Mouse (Mus musculus) stomach, embryonic 14.5 days (tissue): ENCODE measurements at regions not wholly inside any gene's neighbourhood (a gene's known extent, or its start where the extent isn't known, plus 50 kb on each side); places are given as distances from the start of the nearest gene placed in this dataset.

ENCODE experiments used
- ATAC-seq: fragments of 200-750 bp; cut with Nextera tagmentation; 2 replicates; pipeline ENCODE4 v1.8.0; 2017; ENCODE audit warnings: low read depth, moderate TSS enrichment; ENCODE audit not compliant: insufficient number of reproducible peaks, insufficient read depth, low FRiP score
- H3K27ac ChIP-seq: fragments of 300-500 bp; sonication (generic); 2 replicates; pipeline ENCODE4 v1.5.1; 2014; ENCODE audit warnings: mild to moderate bottlenecking, low read length, moderate library complexity, mixed read lengths
- H3K27me3 ChIP-seq: fragments of 300-500 bp; sonication (generic); 2 replicates; pipeline ENCODE4 v1.6.1; 2014; ENCODE audit warnings: low read length, control low read depth, mixed read lengths; ENCODE audit not compliant: control insufficient read depth, insufficient read depth
- H3K36me3 ChIP-seq: fragments of 300-500 bp; sonication (generic); 2 replicates; pipeline ENCODE4 v1.6.1; 2014; ENCODE audit warnings: mild to moderate bottlenecking, control low read depth, low read length, moderate library complexity, mixed read lengths; ENCODE audit not compliant: control insufficient read depth, insufficient read depth
- H3K4me1 ChIP-seq: fragments of 300-500 bp; sonication (generic); 2 replicates; pipeline ENCODE4 v1.6.1; 2014; ENCODE audit warnings: low read length, control low read depth, mixed read lengths; ENCODE audit not compliant: control insufficient read depth, insufficient read depth
- H3K4me2 ChIP-seq: fragments of 300-500 bp; sonication (generic); replicated peaks from 2 replicates; pipeline ENCODE4 v1.6.1; 2014; ENCODE audit warnings: low read depth, low read length, control low read depth
- H3K4me3 ChIP-seq: fragments of 300-500 bp; sonication (generic); 2 replicates; pipeline ENCODE4 v1.5.1; 2014; ENCODE audit warnings: low read depth, low read length, control low read depth
- H3K9ac ChIP-seq: fragments of 300-500 bp; sonication (generic); replicated peaks from 2 replicates; pipeline ENCODE4 v1.6.1; 2014; ENCODE audit warnings: low read depth, mild to moderate bottlenecking, control low read depth, low read length, moderate library complexity, mixed read lengths
- H3K9me3 ChIP-seq: fragments of 300-500 bp; sonication (generic); 2 replicates; pipeline ENCODE4 v1.6.1; 2016; ENCODE audit warnings: low read depth, low read length, control low read depth; ENCODE audit not compliant: control insufficient read depth
- WGBS: fragments of 180-500 bp; shearing (Covaris S2); extraction: QIAGEN DNeasy Blood & Tissue Kit; methylation state at CpG from one replicate; pipeline ENCODE4 v1.1.7; 2014; 5-methylcytosine and 5-hydroxymethylcytosine counted together

- 40% methylated on average over 2 of the region's 2 CpGs for WGBS
- ATAC-seq, result no peak
- Histone ChIP-seq H3K36me3 (no peaks in the 10 kb centered on the region), H3K4me1 (no peaks in the 10 kb centered on the region), H3K4me3 (no peak overlapping the region), H3K27ac (no peak overlapping the region), H3K27me3 (no peaks in the 10 kb centered on the region), H3K9ac (no peak overlapping the region), H3K4me2 (no peak overlapping the region), H3K9me3 (no peaks in the 10 kb centered on the region)
These were observed 155.2 kb upstream of the Zfp507 start for GRCm38 (mm10) chr7:35958052-35958451.

DNA sequence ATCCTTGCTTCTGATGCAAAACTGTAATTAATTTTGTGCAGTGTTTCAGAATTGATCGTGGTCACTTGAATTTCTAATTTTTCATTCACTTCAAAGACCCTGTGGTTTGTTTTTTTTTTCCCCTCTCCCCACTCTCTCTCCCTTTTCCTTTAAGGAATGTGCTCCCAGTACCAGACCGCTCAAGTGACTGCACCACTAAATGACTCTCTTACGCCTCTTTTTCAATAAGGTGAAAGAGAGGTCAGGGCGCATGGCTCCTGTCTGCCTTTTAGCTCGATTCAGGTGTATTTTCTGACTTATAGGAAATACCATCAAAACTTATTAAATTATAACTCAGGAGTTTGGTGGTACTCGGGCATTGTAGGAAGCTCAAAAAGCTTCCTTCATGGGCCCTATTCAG, 146.0 kb upstream of the Zfp507 start:
- H3K4me2 ChIP-seq, result peak overlapping the region; percentile 24
- H3K4me1 ChIP-seq, result peaks cover 3% of the 10 kb centered on the region; the same call in 1 of the 2 replicates
- WGBS, result 9% methylated on average over 6 of the region's 6 CpGs
- H3K9me3 ChIP-seq, result no peaks in the 10 kb centered on the region
- peak overlapping the region; percentile 48; the same call in 1 of the 2 replicates for H3K27ac ChIP-seq
- no peak overlapping the region for H3K9ac ChIP-seq
- ATAC-seq, result no peak
- no peaks in the 10 kb centered on the region for H3K36me3 ChIP-seq
- H3K4me3 ChIP-seq, result no peak overlapping the region
- H3K27me3 ChIP-seq, result no peaks in the 10 kb centered on the region

- peak; percentile 85 for ATAC-seq
- Histone ChIP-seq H3K4me1 (peaks cover 3% of the 10 kb centered on the region; the same call in 1 of the 2 replicates), H3K4me2 (peak overlapping the region; percentile 24), H3K9ac (no peak overlapping the region), H3K27me3 (no peaks in the 10 kb centered on the region), H3K4me3 (no peak overlapping the region), H3K27ac (no peak overlapping the region; the same call in 1 of the 2 replicates), H3K36me3 (no peaks in the 10 kb centered on the region), H3K9me3 (no peaks in the 10 kb centered on the region)
- WGBS, result 2% methylated on average over 13 of the region's 13 CpGs
These were observed 145.6 kb upstream of the Zfp507 start for GRCm38 (mm10) chr7:35948389-35948788.

DNA sequence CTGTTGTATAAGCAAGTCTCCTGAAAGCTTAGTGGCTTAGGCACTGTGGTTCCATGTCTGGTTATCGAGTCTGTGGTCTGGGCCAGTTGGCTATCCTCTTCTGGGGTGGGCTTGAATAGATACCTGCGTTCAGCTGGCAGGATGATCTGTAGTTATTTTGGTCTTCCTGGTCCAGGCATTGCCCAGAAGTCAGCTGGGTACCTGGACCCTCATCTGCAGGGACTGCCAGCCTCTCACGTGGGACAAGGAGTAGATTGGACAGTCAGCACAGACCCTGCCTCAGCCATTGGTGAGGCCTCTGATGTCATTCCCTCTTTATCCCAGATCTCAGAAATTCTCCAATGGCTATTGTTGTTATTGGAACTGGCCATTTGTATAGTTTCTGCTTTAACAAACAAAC, 138.3 kb upstream of the Zfp507 start:
- no peak overlapping the region for H3K27ac ChIP-seq
- H3K9me3 ChIP-seq, result no peaks in the 10 kb centered on the region
- WGBS, result 86% methylated on average over 3 of the region's 3 CpGs
- no peak overlapping the region for H3K9ac ChIP-seq
- no peaks in the 10 kb centered on the region for H3K27me3 ChIP-seq
- H3K4me1 ChIP-seq, result no peaks in the 10 kb centered on the region
- no peak overlapping the region for H3K4me3 ChIP-seq
- H3K4me2 ChIP-seq, result no peak overlapping the region
- no peak for ATAC-seq
- no peaks in the 10 kb centered on the region for H3K36me3 ChIP-seq

DNA sequence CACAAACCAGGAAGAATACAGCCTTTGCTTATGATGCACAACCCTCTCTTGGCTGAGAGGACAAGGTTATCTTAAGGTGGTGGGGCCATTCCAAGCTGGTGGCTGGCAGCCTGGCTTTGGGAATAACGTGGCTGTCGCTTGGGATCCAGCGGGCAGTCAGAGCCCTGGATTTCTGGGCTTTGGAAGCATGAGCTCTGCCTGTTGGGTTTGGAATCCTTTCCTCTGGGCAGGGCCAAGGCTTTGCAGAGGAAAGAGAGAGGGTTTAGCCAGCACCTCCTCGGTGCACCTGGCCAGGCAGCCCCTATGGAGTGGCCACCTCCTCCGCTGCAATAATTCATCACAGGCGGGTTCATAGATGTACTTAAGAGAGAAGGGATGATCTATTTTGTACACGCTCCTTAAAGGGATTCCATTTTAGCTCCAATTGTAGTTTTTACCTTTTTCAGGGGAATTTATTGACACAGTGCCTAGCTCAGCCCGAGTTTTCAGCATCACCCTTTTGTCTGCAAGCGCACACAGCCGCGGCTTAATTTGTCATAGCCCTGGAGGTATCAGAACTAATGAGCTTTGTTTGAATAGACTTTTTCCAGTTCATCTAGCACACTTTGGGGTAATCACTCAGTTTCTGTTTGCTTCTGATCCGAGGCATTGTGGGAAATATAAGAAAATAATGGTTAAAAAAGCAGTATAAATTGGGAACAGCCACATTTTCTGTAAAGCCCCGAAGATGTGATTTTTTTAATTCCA, 135.5 kb upstream of the Zfp507 start:
- H3K27ac ChIP-seq, result no peak overlapping the region
- no peaks in the 10 kb centered on the region for H3K4me1 ChIP-seq
- no peaks in the 10 kb centered on the region for H3K27me3 ChIP-seq
- H3K9ac ChIP-seq, result no peak overlapping the region
- no peak overlapping the region for H3K4me2 ChIP-seq
- 58% methylated on average over 13 of the region's 13 CpGs for WGBS
- no peak overlapping the region for H3K4me3 ChIP-seq
- no peaks in the 10 kb centered on the region for H3K9me3 ChIP-seq
- ATAC-seq, result no peak
- H3K36me3 ChIP-seq, result no peaks in the 10 kb centered on the region

GRCm38 (mm10) chr7:35926749-35927148, 123.9 kb upstream of the Zfp507 start:
- H3K9ac ChIP-seq, result no peak overlapping the region
- H3K36me3 ChIP-seq, result no peaks in the 10 kb centered on the region
- no peaks in the 10 kb centered on the region for H3K4me1 ChIP-seq
- ATAC-seq, result no peak
- H3K9me3 ChIP-seq, result no peaks in the 10 kb centered on the region
- no peak overlapping the region for H3K27ac ChIP-seq
- H3K4me2 ChIP-seq, result no peak overlapping the region
- no peak overlapping the region for H3K4me3 ChIP-seq
- H3K27me3 ChIP-seq, result 0 out of 2 replicates have a peak, but pooled peaks cover 5% of the 10 kb centered on the region
- 93% methylated on average over 4 of the region's 4 CpGs for WGBS

- ATAC-seq, result no peak
- Histone ChIP-seq H3K27ac (no peak overlapping the region), H3K36me3 (no peaks in the 10 kb centered on the region), H3K4me3 (no peak overlapping the region), H3K4me2 (no peak overlapping the region), H3K9me3 (no peaks in the 10 kb centered on the region), H3K9ac (no peak overlapping the region), H3K4me1 (no peaks in the 10 kb centered on the region), H3K27me3 (0 out of 2 replicates have a peak, but pooled peaks cover 5% of the 10 kb centered on the region)
- WGBS, result 23% methylated on average over 9 of the region's 9 CpGs
These were observed 119.8 kb upstream of the Zfp507 start for GRCm38 (mm10) chr7:35922582-35922981.

GRCm38 (mm10) chr7:35920884-35921283, 118.1 kb upstream of the Zfp507 start:
- Histone ChIP-seq H3K9ac (no peak overlapping the region), H3K27me3 (0 out of 2 replicates have a peak, but pooled peaks cover 5% of the 10 kb centered on the region), H3K9me3 (no peaks in the 10 kb centered on the region), H3K36me3 (no peaks in the 10 kb centered on the region), H3K27ac (no peak overlapping the region), H3K4me3 (no peak overlapping the region), H3K4me1 (no peaks in the 10 kb centered on the region), H3K4me2 (no peak overlapping the region)
- WGBS, result 38% methylated on average over 9 of the region's 9 CpGs
- ATAC-seq, result no peak

DNA sequence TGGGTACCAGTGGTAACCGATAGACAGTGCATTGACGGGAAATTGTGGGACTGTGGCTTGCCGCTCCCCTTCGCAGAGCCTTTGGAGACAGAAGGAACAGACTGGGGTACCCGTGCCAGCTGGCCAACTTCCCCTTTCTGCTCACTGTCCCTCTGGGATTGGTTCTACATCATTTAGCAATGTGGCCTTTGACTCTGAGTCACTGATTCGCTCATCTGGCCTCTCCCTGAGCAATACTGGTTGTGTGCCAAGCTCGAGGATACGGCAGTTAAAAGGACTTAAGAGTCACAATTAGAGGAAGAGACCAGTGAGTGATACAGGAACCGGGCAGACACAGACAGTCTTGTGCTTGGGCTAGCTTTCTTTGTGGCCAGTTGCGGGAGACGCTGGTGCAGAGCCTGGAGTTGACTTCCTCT, 117.4 kb upstream of the Zfp507 start:
- 0 out of 2 replicates have a peak, but pooled peaks cover 5% of the 10 kb centered on the region for H3K27me3 ChIP-seq
- H3K27ac ChIP-seq, result no peak overlapping the region
- H3K36me3 ChIP-seq, result no peaks in the 10 kb centered on the region
- H3K9ac ChIP-seq, result no peak overlapping the region
- ATAC-seq, result no peak
- no peak overlapping the region for H3K4me3 ChIP-seq
- no peaks in the 10 kb centered on the region for H3K4me1 ChIP-seq
- H3K4me2 ChIP-seq, result no peak overlapping the region
- WGBS, result 80% methylated on average over 11 of the region's 11 CpGs
- no peaks in the 10 kb centered on the region for H3K9me3 ChIP-seq
